Mouse (Mus musculus) G1E (cell line): ENCODE measurements around the gene Fam83e. TPM values are rescaled to one million over a fixed set of nuclear protein-coding genes. Genes with fewer than 3 reads are reported as not detected.

Experiments
- ATAC-seq: 2 replicates; pipeline ENCODE4 v1.8.0; 2016; ENCODE audit warnings: mild to moderate bottlenecking; ENCODE audit not compliant: insufficient number of reproducible peaks, poor library complexity, low FRiP score, severe bottlenecking; ENCODE audit errors: extremely low read depth
- DNase-seq: peaks from one replicate; pipeline ENCODE4 v3.0.0; 2012; ENCODE audit warnings: low spot score
- H3K27me3 ChIP-seq: 2 replicates; pipeline ENCODE4 v1.6.1; 2012; ENCODE audit warnings: mild to moderate bottlenecking, low read length, inconsistent platforms; ENCODE audit not compliant: insufficient read depth
- H3K36me3 ChIP-seq: replicated peaks from 2 replicates; pipeline ENCODE3; 2012; ENCODE audit warnings: mild to moderate bottlenecking, inconsistent platforms
- H3K4me1 ChIP-seq: 2 replicates; pipeline ENCODE4 v1.6.1; 2012; ENCODE audit warnings: low read depth, low read length, inconsistent platforms, mixed read lengths; ENCODE audit not compliant: insufficient read depth
- H3K4me3 ChIP-seq: 2 replicates; pipeline ENCODE4 v1.5.1; 2012; ENCODE audit warnings: low read depth, mild to moderate bottlenecking, inconsistent platforms, low read length, moderate library complexity, mixed read lengths
- H3K9me3 ChIP-seq: replicated peaks from 2 replicates; pipeline ENCODE4 v1.6.1; 2012; ENCODE audit warnings: inconsistent platforms
- CTCF ChIP-seq: IDR thresholded peaks from 2 replicates; pipeline ENCODE4 v1.5.1; 2012; ENCODE audit warnings: low read depth, low read length, inconsistent platforms, mixed read lengths
- GATA1 ChIP-seq: IDR thresholded peaks from 2 replicates; pipeline ENCODE4 v1.6.1; 2012; ENCODE audit warnings: borderline replicate concordance, low read length, inconsistent platforms, mixed read lengths
- GATA2 ChIP-seq: IDR thresholded peaks from 2 replicates; pipeline ENCODE4 v1.6.1; 2012; ENCODE audit warnings: low read depth, low read length, inconsistent platforms, borderline replicate concordance
- POLR2AphosphoS5 ChIP-seq: IDR thresholded peaks from 2 replicates; pipeline ENCODE4 v1.6.1; 2012; ENCODE audit warnings: low read depth, low read length, inconsistent platforms; ENCODE audit not compliant: insufficient replicate concordance
- TAL1 ChIP-seq: conservative IDR thresholded peaks from 2 replicates; pipeline ENCODE4 v1.6.1; 2012; ENCODE audit warnings: low read depth, low read length, inconsistent platforms, mixed read lengths
- polyA plus RNA-seq: library from polyadenylated mRNA; stranded (reverse); fragments of >175 nt; gene quantifications from 2 replicates; pipeline ENCODE4 v1.2.3, GENCODE M21; 2012
- total RNA-seq, 2 experiments: library from RNA; stranded (forward) in 1 of 2; stranded (reverse) in 1 of 2; fragments of 200-1000 nt in 1 of 2; fragments of >200 nt in 1 of 2; fragmentation: Nextera tagmentation in 1 of 2; gene quantifications; 2 replicates each; pipeline ENCODE4 v1.2.3; 2014 to 2017

Gene Fam83e
- total and polyA plus RNA-seq, 3 experiments = 0.38 to 1.2 (median 0.49) TPM

GRCm38 (mm10) chr7:45760151-45760550 lies 39.1 kb downstream of the Fam83e start:
- TF ChIP-seq POLR2AphosphoS5 (no peak), GATA1 (no peak), CTCF (no peak), TAL1 (no peak), GATA2 (no peak)
- Histone ChIP-seq H3K4me3 (no peak overlapping the region), H3K9me3 (no peaks in the 10 kb centered on the region)

GRCm38 (mm10) chr7:45765995-45766394 lies 45.0 kb downstream of the Fam83e start:
- DNase-seq = no peak
- H3K4me3 ChIP-seq = no peak overlapping the region
- peaks cover 3% of the 10 kb centered on the region; the same call in 1 of the 2 replicates for H3K27me3 ChIP-seq
- no peaks in the 10 kb centered on the region for H3K4me1 ChIP-seq
- ATAC-seq = no peak
- no peaks in the 10 kb centered on the region for H3K36me3 ChIP-seq
- TF ChIP-seq TAL1 (no peak), GATA2 (no peak), GATA1 (no peak), POLR2AphosphoS5 (no peak), CTCF (no peak)
- no peaks in the 10 kb centered on the region for H3K9me3 ChIP-seq

More at GRCm38 (mm10) chr7:45760151-45760550, 39.1 kb downstream of the Fam83e start:
- no peak for DNase-seq
- H3K36me3 ChIP-seq = no peaks in the 10 kb centered on the region
- peaks cover 10% of the 10 kb centered on the region for H3K27me3 ChIP-seq
- no peak for ATAC-seq
- H3K4me1 ChIP-seq = no peaks in the 10 kb centered on the region

- no peak for ATAC-seq
- H3K4me3 ChIP-seq = no peak overlapping the region
- no peaks in the 10 kb centered on the region for H3K9me3 ChIP-seq
- H3K4me1 ChIP-seq = no peaks in the 10 kb centered on the region
- H3K27me3 ChIP-seq = peaks cover 6% of the 10 kb centered on the region
- TF ChIP-seq POLR2AphosphoS5 = no peak
- TF ChIP-seq CTCF = no peak
- no peak for TF ChIP-seq GATA2
- no peak for TF ChIP-seq TAL1
- TF ChIP-seq GATA1 = no peak
- DNase-seq = no peak
- H3K36me3 ChIP-seq = no peaks in the 10 kb centered on the region
These were observed 45.8 kb downstream of the Fam83e start for GRCm38 (mm10) chr7:45766764-45767163.

DNA sequence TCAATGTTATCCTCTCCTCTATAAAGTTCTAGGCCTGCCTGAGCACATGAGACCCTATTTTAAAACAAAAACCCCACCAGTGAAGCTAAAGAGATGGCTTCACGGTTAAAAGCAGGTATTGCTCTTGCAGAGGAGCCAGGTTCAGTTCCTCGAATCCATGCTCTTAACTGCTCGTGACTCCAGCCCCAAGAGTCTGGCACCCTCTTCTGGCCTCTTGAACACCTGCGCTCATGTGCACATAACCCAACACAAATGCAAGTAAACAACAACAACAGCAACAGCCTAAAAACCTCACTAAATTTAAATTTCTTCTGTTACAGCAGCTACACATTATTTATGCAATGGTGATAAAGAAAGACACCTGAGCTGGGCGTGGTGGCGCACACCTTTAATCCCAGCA lies 46.5 kb downstream of the Fam83e start:
- Histone ChIP-seq H3K27me3 (peaks cover 6% of the 10 kb centered on the region), H3K4me1 (no peaks in the 10 kb centered on the region), H3K36me3 (no peaks in the 10 kb centered on the region), H3K4me3 (no peak overlapping the region), H3K9me3 (no peaks in the 10 kb centered on the region)
- DNase-seq (no peak), ATAC-seq (no peak)
- no peak for TF ChIP-seq GATA2
- TF ChIP-seq GATA1 = no peak
- TF ChIP-seq POLR2AphosphoS5 = no peak
- no peak for TF ChIP-seq TAL1
- no peak for TF ChIP-seq CTCF

DNA sequence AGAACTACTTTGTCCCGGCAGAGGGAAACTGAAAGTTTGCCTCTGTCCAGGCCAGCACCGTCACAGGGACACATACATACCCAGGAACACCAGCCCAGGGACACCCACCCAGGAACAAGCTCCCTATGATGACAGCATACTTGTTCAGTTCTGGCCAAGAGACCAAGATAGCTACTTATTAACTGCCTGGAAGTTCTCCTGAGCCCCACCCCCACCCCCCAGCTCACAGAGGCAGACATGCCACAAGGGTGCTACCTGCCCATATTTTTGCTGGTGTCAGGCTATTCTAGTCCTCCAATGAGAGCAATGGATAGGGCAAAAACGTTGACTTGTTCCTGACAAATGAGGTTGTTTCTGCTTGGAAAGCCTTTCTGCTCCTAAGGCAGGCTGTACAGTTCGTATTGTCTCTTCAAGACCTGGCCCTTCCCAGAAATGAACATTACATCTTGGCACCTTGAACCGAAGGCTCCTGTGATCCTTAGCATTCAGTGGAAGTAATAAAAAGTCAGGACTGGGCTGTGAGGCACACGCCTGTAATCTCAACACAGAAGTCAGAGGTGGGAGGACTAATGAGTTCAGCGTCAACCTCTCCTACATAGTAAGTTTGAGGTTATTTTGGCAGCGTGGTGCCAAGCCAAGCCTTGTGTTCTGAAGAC lies 49.5 kb downstream of the Fam83e start:
- no peaks in the 10 kb centered on the region for H3K36me3 ChIP-seq
- peaks cover 14% of the 10 kb centered on the region for H3K27me3 ChIP-seq
- H3K9me3 ChIP-seq = no peaks in the 10 kb centered on the region
- ATAC-seq (no peak), DNase-seq (no peak)
- TF ChIP-seq CTCF (no peak), GATA2 (no peak), GATA1 (no peak), TAL1 (no peak), POLR2AphosphoS5 (no peak)
- H3K4me1 ChIP-seq = no peaks in the 10 kb centered on the region
- H3K4me3 ChIP-seq = no peak overlapping the region

GRCm38 (mm10) chr7:45771101-45771500 lies 50.1 kb downstream of the Fam83e start:
- H3K4me3 ChIP-seq = no peak overlapping the region
- no peaks in the 10 kb centered on the region for H3K36me3 ChIP-seq
- no peak for DNase-seq
- no peak for ATAC-seq
- H3K4me1 ChIP-seq = no peaks in the 10 kb centered on the region
- no peak for TF ChIP-seq GATA1
- TF ChIP-seq TAL1 = no peak
- TF ChIP-seq GATA2 = no peak
- no peak for TF ChIP-seq POLR2AphosphoS5
- TF ChIP-seq CTCF = no peak
- no peaks in the 10 kb centered on the region for H3K9me3 ChIP-seq
- H3K27me3 ChIP-seq = peaks cover 14% of the 10 kb centered on the region
